Mouse (Mus musculus): ENCODE data around the gene Svop.

Svop gene

GRCm38 (mm10) chr5:114102807-114103206 lies 11.4 kb upstream of the Svop start:
- no peak for DNase-seq (ENCODE audit: low read depth)

- DNase-seq (ENCODE audit: low read depth): no peak
These were observed 10.5 kb upstream of the Svop start for GRCm38 (mm10) chr5:114101873-114102272.

GRCm38 (mm10) chr5:114100390-114101099 lies 9.2 kb upstream of the Svop start:
- DNase-seq (ENCODE audit: low read depth): no peak

GRCm38 (mm10) chr5:114099709-114100389 lies 8.5 kb upstream of the Svop start:
- peak; percentile 93 for DNase-seq (ENCODE audit: low read depth)

DNA sequence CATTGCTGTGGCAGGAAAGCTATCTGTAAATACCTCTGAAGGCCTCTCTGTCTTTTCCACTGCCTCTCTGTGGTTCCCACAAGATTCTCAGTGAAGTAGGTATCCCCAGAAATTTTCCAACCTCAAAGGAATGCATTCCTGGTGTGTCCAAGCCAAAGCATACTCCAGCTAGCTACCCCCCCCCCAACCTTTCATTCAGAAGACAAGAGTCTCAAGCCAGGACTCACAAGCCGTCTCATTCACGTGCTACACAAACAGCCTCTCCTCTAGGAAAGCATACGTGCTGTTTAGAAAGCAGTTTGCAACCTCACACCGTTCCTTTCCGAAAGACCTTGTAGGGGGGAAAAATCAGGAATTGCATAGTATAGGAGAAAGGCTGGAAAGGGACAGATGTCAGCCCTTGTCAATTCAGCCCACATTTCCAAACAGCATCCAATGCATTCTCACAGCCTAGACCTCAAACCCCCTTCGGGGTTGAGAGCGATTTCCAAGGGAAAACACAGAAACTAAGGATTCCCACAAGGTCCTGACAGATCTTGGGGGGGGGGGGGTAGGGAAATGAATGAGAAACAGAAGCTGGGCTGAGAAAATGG lies 853 bp downstream of the Svop start:
- DNase-seq (ENCODE audit: low read depth): no peak

GRCm38 (mm10) chr5:114087875-114088480 lies 3.4 kb downstream of the Svop start:
- DNase-seq (ENCODE audit: low read depth): no peak

- DNase-seq (ENCODE audit: low read depth): no peak
These were observed 5.9 kb downstream of the Svop start for GRCm38 (mm10) chr5:114085501-114085900.

DNA sequence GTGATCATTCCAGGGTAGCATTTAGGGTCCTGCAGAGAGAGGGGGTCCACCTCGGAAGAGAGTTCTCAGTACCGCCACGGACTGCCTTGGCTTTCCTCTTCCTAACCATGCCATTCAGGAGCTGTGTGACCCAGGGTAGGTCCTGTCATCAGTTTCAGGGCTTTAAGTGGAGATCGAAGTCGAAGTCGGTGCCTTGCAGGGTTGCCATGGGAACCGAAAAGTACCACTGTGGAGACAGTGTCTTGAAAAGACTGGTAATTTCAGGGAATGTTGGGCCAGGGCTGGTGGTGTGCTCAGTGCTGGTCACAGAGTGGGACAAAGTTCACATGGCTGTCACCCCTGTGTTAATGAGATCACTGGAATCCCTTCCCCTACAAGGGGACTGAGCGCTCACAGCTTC lies 14.4 kb downstream of the Svop start:
- no peak for DNase-seq (ENCODE audit: low read depth)

- DNase-seq (ENCODE audit: low read depth): no peak
These were observed 19.1 kb downstream of the Svop start for GRCm38 (mm10) chr5:114072262-114072661.

GRCm38 (mm10) chr5:114070858-114071257 lies 20.5 kb downstream of the Svop start:
- DNase-seq (ENCODE audit: low read depth): no peak

- no peak for DNase-seq (ENCODE audit: low read depth)
These were observed 23.4 kb downstream of the Svop start for GRCm38 (mm10) chr5:114067982-114068381.

- no peak for DNase-seq (ENCODE audit: low read depth)
These were observed 23.8 kb downstream of the Svop start for GRCm38 (mm10) chr5:114067543-114067942.

DNA sequence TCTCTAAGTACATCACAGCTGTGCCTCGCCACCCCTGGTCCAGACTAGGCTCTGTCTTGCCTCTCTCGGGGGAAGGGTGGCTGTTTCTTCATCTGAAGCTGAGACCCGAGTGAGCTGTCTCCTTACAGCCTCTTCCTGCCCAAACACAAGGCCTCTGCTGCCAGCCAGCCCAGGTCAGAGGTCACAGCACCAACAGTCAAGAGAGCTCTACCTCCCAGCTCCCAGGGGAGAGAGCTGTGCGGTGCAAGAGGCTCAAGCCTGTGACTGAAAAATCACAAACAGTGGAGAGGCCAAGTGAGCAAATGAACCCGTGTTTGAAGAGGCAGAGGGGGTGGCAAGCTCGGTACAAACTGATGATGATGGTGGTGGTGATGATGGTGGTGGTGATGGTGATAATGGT lies 24.8 kb downstream of the Svop start:
- no peak for DNase-seq (ENCODE audit: low read depth)

GRCm38 (mm10) chr5:114065161-114065560 lies 26.2 kb downstream of the Svop start, which contains the start of gene Usp30:
TSS of gene Usp30 (plus strand) at chr5:114065461.
- no peak for DNase-seq (ENCODE audit: low read depth)

GRCm38 (mm10) chr5:114063958-114064357 lies 27.4 kb downstream of the Svop start:
- no peak for DNase-seq (ENCODE audit: low read depth)

DNA sequence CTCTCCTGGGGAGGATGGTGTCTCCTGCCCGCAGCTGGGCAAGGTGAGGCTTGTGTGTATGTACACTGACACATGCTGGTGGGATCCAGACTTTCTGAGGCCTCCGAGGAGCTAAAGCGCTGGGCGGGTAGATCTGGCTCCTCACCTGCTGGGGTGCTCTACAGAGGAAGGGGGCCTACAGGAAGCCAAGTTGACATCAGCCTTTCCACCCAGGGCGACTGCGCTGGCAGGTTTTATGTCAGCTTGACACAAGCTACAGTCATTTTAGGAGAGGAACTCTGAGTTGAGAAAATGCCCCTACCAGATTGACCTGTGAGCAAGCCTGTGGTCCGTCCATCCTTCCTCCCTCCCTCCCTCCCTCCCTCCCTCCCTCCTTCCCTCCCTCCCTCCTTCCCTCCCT lies 29.7 kb downstream of the Svop start:
- peak; percentile 31 for DNase-seq (ENCODE audit: low read depth)

DNA sequence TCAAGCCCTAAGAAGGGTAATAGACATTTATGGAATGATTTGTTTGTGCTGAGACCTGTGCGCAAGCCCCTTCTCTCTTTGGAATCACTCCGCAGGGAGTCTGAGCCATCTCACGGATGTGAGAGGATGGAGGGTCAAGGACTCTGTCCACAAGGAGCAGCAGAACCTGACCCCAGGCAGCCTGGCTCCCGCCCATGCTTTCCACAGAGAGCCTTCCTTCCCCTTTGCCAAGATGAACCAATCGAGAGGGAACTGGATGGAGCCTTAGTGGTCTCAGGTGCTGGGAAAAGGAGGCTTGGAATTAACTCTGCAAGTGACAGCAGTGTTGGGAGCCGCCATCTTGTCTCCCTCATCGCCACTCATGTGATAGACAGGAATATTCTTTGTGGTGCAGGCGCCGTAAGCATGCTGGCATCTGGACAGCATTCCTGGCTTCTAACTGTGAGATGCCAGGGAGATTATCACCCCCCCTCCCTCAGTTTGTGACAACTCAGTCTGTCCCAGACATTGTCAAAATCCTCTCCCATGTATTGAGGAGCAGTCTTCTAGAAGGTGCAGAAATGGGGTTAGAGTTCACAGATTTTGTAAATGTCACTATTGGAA lies 34.1 kb downstream of the Svop start:
- no peak for DNase-seq (ENCODE audit: low read depth)

- DNase-seq (ENCODE audit: low read depth): peak; percentile 67
These were observed 39.1 kb downstream of the Svop start for GRCm38 (mm10) chr5:114052246-114052761.

GRCm38 (mm10) chr5:114048731-114049308 lies 42.5 kb downstream of the Svop start:
- DNase-seq (ENCODE audit: low read depth): no peak

DNA sequence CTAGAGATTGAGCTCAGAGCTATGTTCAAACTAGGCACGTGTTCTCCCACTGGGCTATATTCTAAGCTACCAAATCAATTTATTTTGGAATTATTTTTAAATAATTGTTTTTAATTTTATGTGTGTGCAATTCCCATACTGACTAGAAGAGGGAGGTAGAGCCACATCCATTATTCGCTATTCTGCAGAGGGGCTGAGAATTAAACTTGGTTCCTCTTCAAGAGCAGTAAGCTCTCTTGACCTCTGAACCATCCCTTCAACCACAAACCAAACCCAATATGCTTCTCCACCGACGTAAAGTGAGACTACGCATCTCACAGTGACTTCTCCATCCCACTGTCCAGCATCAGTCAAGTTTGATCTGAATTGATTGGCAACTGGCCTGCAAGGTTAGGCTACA lies 44.2 kb downstream of the Svop start:
- no peak for DNase-seq (ENCODE audit: low read depth)

- no peak for DNase-seq (ENCODE audit: low read depth)
These were observed 44.8 kb downstream of the Svop start for GRCm38 (mm10) chr5:114046604-114047003.

- DNase-seq (ENCODE audit: low read depth): no peak
These were observed 45.2 kb downstream of the Svop start for GRCm38 (mm10) chr5:114046151-114046550.
